Mouse (Mus musculus) bone marrow macrophage, adult 2 months (primary cell): ENCODE measurements at regions not wholly inside any gene's neighbourhood (a gene's known extent, or its start where the extent isn't known, plus 50 kb on each side); places are given as distances from the start of the nearest gene placed in this dataset.

ENCODE experiments used
- CTCF ChIP-seq: IDR thresholded peaks from 2 replicates; pipeline ENCODE4 v1.5.1; 2012; ENCODE audit warnings: low read depth, mild to moderate bottlenecking, low read length, moderate library complexity
- POLR2A ChIP-seq: IDR thresholded peaks from 2 replicates; pipeline ENCODE4 v1.6.1; 2012; ENCODE audit warnings: mild to moderate bottlenecking, low read depth, low read length, borderline replicate concordance

- TF ChIP-seq CTCF: no peak
- TF ChIP-seq POLR2A: no peak
Measured at GRCm38 (mm10) chr8:116174891-116175290, 329.9 kb upstream of the Dynlrb2 start.
